Mouse (Mus musculus): ENCODE results near the gene Lin7c. TPM values are rescaled to one million over a fixed set of nuclear protein-coding genes. Genes with fewer than 3 reads are reported as not detected.

The Lin7c gene
- total RNA-seq, 2 experiments from 2014 or later, result 115 to 121 TPM

DNA sequence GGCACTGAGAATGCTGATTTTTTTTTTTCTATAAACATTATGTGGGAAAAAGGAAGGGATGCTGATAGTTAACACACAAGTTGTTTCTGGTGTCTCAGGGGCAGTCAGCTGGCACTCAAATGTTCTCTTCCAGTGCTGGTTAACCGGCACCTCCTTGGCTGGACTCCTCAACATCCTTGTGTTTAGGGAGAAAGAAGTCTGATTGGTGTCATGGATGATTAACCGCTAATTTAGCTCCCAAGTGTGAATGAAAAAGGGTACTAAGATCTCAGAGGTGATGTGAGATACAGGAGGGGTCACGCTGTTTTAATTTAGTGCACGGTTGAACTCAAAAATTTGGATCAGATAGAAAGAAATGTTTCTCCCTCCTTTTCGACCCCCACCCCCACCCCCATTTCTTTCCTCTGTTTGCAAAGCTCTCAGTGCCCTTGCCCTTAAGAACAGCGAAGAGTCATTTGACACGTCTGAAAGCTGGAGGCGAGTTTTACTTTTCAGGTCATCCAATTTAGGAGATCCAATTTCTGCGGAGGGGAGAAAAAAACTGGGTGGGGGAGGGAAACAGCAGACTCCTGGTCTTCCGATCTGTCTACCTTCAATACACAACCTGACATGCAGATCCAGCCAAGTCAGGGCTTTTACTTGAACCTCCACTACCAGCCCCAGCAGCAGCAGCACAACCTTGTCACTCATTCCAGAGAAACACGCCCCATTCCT lies 26.3 kb downstream of the Lin7c start:
- no peak for DNase-seq (ENCODE audit: low spot score in 2 of 2)

- DNase-seq (ENCODE audit: low spot score in 2 of 2), result peak; percentile 94 to 96
Measured at GRCm38 (mm10) chr2:109917496-109918413, 27.1 kb downstream of the Lin7c start, which contains the start of gene Lgr4. Lgr4 (plus strand) TSS chr2:109917647.

DNA sequence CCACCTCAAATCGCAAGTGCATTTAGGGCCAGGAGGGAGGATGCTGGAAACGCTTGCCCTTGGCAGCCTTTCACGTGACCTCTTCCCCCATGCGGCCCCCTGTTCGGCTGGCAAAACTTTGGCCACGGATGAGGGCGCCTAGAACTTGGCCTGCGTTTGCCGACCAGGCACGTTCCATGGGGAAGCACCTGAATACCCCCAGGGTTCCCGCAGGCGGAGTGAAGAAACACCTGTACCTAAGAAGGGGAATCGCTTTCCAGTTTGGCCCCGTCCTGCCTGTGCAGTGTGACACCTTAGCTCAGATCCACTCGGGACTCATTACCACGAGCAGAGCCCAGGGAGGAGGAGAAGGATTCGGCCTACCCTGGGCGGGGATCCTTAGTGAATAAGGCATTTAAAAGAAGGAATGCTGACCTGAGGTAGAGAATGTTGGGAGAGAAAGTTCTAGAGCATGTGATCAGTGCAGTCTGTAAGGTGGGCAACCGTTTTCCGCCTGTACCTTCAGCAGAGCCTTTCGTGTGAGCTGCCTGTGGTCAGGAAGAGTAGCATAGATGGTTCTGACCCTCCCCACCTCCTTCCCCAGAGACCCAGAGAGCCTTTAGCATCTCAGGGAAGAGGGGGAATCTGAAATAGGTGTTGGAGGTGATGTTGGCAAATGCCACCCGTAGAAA lies 28.1 kb downstream of the Lin7c start:
- DNase-seq (ENCODE audit: low spot score in 2 of 2), result no peak

DNA sequence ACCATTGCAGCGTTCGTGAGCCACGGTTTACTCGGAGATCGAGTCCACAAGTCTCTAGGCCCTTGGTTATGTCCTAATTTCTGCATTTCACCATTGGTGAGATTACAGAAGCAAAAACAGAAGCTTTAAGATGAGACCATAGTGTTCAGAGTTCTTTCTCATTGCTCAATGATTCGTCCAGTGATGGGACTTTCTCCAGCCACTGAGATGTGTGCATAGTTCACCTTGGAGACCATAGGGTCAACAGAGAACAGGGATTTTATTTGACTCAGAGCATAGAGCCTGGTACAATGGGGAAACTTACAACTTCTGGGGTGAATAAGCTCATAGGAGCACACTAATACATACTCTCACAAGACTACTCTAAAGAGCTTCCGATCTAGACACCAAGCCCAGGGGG lies 29.8 kb downstream of the Lin7c start:
- DNase-seq (ENCODE audit: low spot score in 2 of 2), result no peak

- no peak for DNase-seq (ENCODE audit: low spot score in 2 of 2)
Measured at GRCm38 (mm10) chr2:109921298-109922035, 30.8 kb downstream of the Lin7c start.

DNA sequence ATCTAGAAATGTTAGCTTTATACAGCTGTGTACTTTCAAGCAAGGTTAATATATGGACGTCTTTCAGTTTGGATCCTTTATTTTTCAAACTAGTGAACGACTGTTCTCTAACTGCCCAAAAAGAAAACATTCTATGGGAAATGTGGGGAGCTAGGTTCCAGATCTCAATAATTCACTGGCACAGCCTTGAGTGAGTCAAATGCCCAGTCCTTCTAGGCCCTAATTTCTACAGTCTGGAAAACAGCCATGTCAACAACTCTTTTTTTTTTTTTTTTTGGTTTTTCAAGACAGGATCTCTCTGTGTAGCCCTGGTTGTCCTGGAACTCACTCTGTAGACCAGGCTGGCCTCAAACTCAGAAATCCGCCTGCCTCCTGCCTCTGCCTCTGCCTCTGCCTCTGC lies 31.7 kb downstream of the Lin7c start:
- no peak for DNase-seq (ENCODE audit: low spot score in 2 of 2)

GRCm38 (mm10) chr2:109923031-109923430 lies 32.4 kb downstream of the Lin7c start:
- DNase-seq (ENCODE audit: low spot score in 2 of 2), result no peak

- no peak for DNase-seq (ENCODE audit: low spot score in 2 of 2)
Measured at GRCm38 (mm10) chr2:109923945-109924344, 33.3 kb downstream of the Lin7c start.

DNA sequence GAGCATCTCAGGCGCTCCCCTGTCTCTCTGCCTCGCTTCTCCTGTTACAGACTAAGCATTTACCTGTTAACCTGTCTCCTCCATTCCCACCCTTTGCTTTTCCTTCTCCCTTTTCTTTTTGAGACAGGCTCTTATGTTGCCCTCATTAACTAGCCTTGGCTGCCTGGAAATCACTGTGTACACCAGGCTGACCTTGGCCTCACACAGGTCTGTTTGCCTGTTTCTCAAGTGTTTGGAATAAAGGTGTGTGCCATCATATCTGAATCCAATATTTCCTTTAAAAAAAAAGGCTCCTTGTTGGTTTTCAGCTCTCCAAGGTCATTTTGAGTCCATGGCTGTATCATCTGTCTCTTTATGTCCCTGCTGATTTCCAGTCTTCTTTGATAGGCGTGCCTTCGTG lies 36.3 kb downstream of the Lin7c start:
- no peak for DNase-seq (ENCODE audit: low spot score in 2 of 2)

- DNase-seq (ENCODE audit: low spot score in 2 of 2), result no peak
Measured at GRCm38 (mm10) chr2:109927446-109927845, 36.8 kb downstream of the Lin7c start.

- DNase-seq (ENCODE audit: low spot score in 2 of 2), result no peak
Measured at GRCm38 (mm10) chr2:109927876-109928275, 37.2 kb downstream of the Lin7c start.

DNA sequence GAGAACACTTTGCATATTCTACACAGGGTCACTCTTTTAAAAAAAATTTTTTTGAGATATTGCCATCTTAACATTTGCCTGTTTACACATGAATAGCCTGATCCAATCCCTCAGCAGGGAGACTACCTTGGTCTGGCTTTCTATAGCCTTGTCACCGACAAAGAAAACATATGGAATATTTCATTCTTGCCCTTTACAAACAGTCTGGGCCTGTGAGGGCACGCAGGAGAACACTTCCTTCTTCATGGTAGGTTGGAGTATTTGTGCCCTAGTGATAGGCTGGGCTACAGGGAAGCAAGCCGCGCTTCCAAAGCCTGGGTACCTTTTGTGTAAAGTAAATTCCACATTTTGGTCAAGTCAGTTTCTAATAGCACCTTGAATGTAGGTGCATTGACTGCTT lies 38.1 kb downstream of the Lin7c start:
- no peak for DNase-seq (ENCODE audit: low spot score in 2 of 2)

GRCm38 (mm10) chr2:109929256-109929655 lies 38.6 kb downstream of the Lin7c start:
- DNase-seq (ENCODE audit: low spot score in 2 of 2), result no peak

DNA sequence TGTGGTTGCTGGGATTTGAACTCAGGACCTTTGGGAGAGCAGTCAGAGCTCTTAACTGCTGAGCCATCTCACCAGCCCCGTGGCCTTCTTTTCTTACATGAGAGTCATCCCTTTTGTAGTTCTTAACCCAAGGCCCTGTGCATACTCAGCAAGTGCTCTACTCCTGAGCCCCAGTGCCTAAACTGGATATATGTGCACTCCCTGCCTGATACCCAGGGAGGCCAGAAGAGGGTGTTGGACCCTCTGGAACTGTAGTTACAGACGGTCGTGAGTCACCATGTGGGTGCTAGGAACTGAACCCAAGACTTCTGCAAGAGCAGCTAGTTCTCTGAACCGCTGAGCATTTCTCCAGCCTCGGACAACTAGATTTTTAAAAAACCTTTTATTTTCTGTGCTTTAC lies 39.7 kb downstream of the Lin7c start:
- no peak for DNase-seq (ENCODE audit: low spot score in 2 of 2)

DNA sequence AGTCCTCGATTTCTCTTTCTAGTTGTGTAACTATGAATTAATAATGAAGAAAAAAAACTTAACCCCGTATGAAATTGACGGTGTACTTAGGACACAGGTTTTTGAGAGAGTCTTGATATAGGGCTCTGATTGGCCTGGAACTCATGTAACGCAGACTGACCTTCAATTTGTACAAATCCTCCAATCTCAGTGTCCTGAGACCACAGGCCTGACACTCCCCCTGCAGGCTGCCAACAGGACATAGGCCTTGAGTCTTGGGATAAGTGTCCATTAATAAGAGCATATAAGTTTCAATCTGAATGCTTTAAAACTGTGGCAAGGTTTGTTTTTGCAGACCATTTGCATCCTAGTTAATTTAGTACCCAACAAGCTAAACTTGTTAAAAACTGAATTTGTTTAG lies 40.1 kb downstream of the Lin7c start:
- no peak for DNase-seq (ENCODE audit: low spot score in 2 of 2)

DNA sequence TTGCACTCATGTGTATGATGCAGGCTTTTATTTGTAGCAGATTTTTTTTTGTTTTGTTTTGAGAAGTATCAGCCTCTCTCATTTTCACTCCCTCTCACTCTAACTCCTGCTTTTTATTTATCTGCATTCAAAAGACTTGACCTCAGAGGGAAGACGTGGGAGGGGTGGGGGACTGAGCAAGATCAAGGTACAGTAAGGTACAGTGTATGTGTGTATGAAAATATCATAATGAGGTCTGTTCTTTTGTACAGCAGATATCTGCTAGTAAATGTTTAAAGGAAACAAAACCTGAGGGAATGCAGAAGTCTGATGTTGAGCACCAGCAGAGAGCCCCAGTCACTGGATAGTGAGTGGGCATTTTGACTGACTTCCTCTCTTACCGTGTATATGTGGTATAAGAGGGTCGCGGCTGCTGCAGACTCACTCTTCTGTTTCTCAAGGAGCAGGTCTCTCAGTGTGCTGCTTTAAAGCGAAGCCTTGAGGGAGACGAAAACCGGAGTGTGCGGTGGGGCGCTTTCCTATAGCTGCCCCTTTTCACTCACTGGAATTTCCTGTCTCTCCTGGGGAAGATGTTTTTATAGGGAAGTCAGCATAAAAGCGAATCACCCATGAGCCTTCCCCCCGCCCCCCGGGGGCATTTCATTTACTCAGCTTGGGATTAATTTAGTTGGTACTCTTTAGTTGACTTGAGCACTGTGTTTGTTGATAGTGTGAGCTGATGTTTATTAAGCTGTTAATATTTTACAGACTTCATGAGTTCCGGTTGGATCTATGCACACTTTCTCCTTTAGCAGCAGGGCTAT lies 41.5 kb downstream of the Lin7c start:
- no peak for DNase-seq (ENCODE audit: low spot score in 2 of 2)

GRCm38 (mm10) chr2:109933151-109933550 lies 42.5 kb downstream of the Lin7c start:
- no peak for DNase-seq (ENCODE audit: low spot score in 2 of 2)

- DNase-seq (ENCODE audit: low spot score in 2 of 2), result no peak
Measured at GRCm38 (mm10) chr2:109934086-109934485, 43.4 kb downstream of the Lin7c start.

- no peak for DNase-seq (ENCODE audit: low spot score in 2 of 2)
Measured at GRCm38 (mm10) chr2:109935194-109935593, 44.5 kb downstream of the Lin7c start.

GRCm38 (mm10) chr2:109935754-109936409 lies 45.2 kb downstream of the Lin7c start:
- DNase-seq (ENCODE audit: low spot score in 2 of 2), result no peak

Data from layer of hippocampus, adult 18-20 months (tissue).